Mouse (Mus musculus) thymus, postnatal 10 days (tissue): Measurements from ENCODE around the gene Stat5a.

Experiments
- DNase-seq, 2 experiments: peaks; one replicate each; pipeline ENCODE4 v3.0.0; 2021; ENCODE audit warnings: low spot score in 2 of 2

Gene Stat5a

DNA sequence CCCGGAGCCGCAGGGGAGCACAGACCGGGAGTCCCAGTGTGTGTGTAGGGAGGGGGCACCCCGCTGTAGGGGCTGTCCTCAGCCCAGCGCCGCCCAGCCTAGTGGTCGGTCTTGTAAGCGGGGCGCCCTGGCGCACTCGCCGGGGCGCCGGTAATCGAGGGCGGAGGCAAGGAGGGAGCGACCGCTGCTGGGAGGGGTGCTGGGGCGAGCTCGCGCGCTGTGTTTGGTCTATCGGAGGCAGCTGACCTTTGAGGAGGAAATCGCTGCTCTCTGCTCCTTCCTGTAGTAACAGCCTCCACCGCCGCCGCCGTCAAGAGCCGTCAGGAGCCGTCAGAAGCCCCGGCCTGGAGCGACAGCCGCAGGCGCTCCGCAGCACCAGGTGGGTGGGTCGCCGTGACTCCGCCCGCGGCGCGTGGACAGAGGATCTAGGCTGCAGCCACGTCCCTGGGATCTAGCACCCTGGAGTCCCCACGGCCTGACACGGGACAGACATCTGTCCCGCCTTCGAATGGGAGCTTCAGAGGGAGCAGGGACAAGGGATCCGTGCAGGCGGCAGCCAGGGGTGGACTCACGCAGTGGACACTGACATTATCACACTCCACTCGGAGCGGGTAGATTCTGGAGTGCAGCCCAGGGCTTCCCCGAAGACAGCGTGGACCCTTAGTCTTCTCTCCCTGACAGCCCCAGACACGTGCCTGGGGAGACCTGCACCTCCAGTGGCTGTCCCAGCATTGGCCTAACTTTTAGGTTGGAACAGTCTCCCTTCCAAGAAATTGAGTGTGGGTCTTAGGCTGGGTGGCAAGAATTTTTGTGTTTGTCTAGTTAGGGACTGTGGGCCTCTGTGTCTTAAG, 1.3 kb downstream of the Stat5a start:
- DNase-seq, result peak; percentile 82 to 85

DNA sequence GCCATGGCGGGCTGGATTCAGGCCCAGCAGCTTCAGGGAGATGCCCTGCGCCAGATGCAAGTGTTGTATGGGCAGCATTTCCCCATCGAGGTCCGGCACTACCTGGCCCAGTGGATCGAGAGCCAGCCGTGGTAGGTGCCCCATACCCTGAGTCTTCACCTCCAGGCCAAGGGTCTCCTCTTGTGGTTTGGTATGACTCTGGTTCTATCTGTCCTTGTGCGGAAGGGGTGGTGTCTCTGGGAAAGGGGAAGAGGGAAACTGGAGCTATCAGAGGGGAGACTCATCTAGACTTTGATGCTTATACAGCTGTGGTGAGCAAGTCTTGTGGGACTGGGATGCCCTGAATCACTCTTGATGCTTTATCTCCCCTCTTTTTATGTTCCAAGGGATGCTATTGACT, 2.2 kb downstream of the Stat5a start:
- no peak for DNase-seq

DNA sequence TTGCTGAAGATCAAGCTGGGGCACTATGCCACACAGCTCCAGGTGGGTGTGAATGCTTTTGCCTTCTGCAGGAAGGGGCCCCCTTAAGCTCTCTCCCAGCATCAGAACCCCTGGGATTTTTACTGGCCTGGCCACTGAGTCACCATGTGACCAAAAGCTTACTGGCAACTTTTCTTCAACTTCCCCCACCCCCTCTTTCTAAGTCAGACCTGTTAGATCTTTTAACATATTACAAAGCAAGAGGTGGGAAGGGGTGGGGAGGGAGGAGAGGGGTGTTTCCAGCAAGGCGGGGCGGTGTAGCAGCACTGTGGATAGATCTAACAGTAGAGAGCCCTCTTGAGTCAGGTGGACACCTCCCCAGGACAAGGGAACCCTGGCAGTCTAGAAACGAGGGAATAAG, 2.7 kb downstream of the Stat5a start:
- DNase-seq, result no peak

DNA sequence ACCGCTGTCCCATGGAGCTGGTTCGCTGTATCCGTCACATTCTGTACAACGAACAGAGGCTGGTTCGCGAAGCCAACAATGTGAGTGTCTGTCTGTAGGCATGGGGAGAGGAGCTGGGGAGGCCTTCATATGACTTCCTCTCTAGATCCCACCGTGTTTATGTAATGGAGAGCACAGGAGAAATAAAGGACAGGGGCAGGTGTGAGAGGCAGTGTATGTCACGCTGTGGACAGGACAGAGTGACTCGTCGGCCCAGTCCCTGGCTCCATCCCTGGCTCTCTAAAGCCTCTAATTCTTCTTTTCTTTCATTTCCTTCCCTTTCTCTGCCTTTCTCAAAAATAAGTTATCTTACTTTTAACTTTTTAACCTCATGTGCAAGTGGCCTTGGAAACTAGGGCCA, 4.0 kb downstream of the Stat5a start:
- DNase-seq, result no peak

DNA sequence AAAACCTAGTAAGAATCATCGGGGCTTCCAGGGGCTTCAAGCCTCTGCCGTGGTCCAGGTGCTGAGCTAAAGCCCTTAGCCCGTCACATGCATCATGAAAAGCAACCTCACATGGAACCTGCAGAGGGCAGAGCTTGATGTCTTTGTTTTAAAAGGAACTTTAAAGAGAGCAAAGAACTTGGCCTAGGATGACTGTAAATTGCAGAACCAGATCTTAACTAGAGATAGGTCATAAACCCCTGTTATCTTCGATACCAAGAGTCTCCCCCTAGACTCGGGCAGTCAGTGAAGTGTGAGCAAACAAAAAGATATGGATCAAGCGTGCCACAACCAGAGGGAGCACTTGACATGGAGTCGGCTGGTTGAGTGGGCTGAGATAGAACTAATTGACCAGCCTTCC, 6.5 kb downstream of the Stat5a start:
- DNase-seq, result no peak

DNA sequence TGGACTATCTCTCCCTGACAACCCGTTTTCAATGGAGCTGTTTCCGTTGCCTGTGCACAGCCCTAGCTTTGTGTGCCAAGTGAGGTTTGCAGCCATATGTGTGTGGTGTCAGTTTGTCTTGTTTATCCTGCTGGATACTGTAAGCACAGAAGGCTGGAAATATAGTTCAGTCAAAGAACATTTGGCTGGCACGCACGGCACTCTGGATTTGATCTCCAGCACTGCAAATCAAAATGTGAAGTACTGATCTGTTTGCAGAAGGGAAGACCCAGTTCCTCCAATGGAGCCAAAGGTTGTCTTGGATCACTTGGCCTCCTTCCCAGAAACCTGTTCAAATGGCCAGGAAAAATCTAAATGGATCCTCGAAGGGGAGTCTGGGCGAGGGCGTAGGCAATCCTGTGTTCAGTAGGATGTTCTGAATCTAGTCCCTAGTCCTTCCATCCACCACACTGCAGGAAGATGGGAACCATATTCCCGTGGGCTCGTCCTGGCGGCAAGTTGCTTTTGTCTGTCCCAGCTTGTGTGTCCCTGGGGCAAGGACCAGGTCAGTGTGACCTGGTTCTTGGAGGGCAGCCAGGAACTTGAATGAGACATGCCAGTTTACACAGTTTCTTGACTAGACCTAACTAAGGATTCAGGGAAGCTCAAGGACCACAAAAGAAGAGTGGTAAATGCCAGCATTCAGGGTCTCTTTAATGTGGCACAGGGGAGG, 11.3 kb downstream of the Stat5a start:
- DNase-seq, result no peak

DNA sequence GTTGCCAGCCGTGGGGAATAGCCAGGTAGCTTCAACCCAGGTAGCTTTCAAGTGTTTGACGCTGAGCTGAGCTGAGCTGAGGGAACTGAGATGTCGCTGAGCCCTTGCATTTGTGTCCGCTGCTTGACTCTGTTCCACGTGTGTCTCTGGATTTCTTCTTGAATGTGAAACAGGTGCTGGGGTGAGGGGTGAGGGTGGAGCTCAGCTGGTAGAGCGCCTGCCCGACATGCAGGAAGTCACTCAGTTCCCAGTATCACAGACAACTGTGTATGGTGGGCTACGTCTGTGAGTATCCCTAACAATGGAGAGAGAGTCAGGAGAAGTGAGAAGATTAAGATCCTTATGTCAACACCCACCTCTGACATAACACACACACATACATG, 11.8 kb downstream of the Stat5a start:
- peak; percentile 62 for DNase-seq

DNA sequence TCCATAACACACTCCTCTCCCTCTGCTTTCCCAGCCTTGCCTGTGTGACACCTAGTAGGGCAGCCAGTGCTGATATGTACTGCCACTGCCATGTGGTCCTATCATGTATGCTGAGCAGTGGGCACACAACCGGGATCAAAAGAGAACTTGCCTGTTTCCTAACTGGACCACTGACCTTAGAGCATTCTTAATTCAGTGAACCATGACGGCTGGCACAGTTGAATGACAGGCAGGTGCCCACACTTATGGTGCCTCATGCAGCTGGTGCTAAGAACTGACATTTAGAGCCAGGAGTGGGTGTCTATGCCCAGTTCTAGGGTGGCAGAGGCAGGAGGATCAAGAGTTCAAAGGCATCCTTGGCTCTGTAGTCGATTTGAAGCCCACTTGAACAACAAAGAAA, 16.6 kb downstream of the Stat5a start:
- no peak for DNase-seq

DNA sequence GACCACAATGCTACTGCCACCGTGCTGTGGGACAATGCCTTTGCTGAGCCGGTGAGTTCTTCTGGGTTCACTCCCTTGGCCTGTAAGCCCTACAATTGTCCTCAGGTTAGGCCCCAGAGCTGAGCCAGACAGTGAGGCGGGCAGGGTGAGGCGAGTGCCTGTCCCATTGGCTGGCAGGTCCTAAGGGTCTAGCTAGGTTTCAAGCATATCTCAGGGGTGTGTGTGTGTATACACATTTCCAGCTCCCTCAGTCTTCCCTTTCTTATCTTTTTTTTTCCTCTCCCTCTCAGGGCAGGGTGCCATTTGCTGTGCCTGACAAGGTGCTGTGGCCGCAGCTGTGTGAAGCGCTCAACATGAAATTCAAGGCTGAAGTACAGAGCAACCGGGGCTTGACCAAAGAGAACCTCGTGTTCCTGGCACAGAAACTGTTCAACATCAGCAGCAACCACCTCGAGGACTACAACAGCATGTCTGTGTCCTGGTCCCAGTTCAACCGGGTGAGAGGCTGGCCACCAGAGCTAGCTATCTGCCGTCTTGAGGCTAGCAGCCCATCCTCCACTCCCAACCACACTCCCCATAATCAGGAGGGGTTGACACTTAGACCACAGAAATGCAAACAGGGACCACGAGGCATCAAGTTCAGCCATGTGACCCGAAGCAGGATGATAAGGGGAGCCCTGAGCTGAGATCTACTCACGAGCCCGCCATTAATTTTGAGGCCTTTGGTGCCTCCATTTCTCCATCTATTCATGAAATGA, 20.3 kb downstream of the Stat5a start:
- DNase-seq, result no peak

DNA sequence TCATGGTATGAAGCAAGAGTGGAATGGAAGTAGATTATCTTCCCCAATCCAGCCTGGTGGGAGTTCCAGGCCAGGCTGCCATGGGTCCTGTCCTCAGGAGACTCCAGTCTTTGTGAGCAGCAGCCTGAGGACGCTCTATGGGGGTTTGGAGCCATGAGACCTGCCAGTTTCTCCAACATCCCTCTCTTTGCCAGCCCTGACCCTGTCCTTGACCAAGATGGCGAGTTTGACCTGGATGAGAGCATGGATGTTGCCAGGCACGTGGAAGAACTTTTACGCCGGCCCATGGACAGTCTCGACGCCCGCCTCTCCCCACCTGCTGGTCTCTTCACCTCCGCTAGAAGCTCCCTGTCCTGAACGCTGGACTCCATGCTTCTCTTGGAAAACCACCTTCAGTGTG, 24.5 kb downstream of the Stat5a start:
- no peak for DNase-seq

DNA sequence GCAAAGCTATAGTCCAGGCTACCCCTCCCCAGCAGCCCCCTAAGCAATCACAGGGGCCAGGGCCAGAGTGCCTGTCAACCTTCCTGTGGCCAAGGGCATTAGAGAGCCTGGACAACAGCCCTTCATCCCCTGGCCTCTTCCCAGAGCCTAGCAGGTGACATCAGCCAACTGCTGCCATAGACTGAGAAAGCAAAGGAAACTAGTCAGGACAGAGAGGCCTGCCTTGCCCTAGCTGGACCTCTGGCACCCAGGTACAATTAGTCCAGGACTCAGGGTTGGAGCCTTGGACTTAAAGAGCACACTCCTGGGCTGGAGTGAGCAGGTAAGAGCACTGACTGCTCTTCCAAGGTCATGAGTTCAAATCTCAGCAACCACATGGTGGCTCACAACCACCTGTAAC, 26.3 kb downstream of the Stat5a start:
- DNase-seq, result no peak

DNA sequence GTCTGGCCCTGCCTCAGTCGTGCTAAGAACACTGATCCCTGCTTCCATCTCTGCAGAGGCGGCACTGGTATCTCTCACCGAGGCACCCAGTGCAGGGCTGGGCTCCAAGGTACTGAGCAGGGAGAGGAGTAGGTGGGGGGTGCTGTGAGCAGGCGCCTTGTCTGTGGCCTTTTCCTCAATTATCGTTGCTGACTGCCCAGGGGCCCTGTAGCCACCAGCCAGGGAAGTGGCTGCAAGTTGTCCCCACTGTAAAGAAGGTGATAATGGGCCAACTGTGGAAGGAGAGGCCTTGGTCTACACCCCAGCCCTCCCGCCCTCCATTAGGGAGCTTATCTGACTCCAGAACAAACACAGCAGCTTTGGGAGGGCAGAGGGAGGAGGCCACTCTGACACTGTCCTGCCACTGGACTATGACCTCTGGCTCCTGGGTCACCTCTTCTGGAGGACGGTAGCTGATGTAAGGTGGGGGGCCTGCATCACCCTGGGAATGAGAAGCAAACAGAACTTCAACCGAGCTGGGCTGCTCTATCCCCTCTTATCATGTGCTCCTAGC, 27.1 kb downstream of the Stat5a start:
- no peak for DNase-seq

DNA sequence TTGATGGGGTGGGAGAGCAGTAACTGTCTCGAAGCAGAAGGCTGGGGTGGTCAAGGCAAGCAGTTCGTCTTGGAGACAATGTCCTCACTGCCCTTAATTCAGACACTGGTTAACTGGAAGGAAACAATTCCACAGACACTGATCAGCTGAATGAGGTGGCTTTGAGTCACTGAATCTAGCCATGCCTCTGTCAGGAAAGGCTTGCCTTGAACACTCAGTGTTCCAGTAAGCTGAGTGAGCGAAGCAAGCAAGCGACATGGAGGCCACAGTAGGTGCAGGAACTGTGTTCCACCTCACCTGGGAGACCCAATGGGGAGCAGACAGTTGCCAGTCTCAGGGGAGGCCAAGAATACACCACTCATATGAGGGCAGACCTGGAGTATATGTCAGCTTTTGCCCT, 28.1 kb downstream of the Stat5a start:
- DNase-seq, result no peak

DNA sequence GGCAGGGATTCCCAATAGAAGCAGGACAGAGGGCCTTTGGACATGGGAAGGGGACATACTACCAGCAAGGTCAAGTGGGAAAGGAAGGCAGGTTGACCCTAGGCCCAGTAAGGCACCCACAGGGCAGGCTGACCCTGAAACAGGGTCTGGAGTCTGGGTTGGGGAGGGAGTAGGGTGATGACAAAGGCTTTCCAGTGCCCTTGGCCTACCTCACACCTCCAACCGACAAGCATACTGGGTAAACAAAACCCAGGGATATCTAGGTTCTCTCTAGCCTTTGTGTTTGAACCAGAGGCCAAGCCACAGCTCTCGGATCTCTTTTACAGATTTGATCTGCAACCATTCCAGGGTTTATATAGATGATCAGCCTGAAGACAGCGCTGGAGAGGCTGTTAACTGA, 28.6 kb downstream of the Stat5a start:
- no peak for DNase-seq

DNA sequence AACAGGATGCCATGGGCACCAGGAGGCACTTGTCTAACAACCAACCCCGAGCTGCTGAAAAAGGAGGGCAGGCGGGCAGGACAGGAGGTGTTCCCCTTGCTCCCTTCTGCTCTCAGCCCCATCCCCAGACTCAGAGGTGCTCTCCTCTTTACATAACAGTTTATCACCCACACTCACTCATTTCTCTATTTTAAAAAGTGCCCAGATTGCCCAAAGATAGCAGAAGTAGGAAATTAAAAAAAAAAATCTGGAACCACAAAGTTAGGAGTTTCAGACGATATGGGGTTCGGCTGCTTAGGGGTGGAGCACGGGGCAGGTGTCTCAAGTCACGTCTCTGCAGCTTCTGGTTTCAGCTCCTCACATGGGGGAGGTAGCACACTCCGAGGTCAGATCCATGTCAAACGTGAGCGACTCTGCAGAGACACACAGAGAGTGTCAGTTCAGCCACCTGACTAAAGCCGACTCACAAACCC, 29.2 kb downstream of the Stat5a start:
- peak in 1 of 2 experiments; percentile 38 for DNase-seq

DNA sequence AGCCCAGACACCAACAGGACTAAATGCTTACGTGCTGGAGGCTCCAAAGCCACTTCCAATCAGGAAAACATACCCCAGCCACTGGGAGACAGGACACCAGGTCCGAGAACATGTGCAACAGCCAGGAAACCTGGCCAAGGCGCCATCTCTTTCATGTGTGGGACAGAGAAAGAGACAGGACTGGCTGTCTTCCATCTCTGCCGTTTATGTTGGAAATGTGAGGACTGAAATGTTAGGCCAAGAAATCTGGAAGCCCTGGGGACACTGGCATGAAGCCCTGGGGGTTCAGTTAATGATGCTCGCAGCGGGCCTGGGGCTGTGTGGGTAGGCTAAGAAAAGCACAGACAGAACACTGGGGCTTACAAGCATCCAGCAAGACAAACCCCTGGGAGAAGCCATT, 31.3 kb downstream of the Stat5a start:
- no peak for DNase-seq

DNA sequence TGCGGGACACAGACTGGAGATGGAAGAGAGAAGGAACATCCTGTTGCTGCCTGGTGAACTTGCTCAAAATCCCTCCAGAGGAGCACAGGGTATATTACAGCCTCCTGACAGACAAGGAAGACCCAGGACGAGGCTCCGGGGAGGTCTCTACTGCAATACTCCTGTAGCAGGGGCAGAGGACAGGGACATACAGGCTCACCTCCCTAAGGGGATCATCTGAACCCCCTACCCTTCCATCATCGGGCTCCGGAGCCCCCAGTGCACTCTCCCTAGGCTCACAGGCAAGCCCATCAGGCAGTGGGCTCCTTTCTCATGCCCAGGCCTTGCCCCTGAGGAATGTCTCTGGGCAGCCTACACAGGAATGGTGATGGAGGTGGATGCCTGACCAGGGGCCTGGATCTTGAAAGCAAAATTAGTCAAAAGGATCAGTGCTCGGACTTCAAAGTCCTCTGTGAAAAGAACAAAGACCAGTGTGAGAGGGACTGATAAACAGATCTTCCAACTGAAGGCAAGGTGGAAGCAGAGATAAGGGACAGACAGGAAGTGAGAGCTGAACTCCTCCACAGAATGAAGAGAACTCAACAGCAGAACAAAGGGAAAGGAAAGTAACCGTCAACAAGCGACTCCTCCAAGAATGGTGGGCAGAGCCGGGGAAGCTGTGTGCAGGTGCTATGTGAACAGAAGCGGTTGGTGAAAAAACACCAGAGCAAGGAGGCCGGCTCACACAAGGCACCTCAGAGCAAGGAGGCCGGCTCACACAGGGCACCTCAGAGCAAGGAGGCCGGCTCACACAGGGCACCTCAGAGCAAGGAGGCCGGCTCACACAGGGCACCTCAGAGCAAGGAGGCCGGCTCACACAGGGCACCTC, 32.3 kb downstream of the Stat5a start:
- peak; percentile 76 to 79 for DNase-seq

DNA sequence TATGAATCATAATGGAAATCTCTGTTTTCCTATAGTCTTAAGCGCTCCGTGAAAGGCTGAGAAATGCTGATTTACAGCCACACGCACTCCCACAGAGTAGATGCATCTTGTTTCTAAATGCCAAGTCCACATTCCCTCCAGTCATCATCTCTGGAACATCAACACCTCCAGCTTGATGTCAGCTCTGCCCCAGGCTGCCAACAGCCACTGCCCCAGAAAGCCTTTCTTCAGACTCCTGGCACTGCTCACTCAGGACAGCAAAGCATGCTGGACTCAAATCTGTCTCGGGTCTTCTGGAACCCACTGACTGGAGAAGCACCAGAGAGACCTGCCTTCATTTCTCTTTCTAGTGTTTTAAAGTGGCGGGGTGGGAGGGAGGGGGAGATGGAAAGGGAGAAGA, 33.3 kb downstream of the Stat5a start:
- DNase-seq, result no peak

DNA sequence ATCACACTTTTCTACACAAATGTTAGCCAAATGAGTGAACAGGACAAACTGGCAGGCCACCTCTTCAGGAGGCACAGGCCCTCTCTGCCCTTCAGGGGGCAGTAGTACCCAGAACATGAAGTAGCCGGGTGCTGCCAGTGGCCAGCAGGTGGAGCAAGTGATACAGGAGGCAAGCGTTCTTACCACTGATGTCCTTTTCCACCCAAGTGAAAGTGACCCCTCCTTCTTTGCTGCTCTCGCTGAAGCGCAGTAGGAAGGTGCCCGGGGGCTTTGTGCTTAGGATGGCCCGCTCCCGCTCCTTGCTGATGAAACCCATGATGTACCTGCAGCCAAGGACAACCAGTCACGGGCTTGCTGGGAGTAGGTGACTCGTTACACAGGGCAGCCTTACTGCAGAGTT, 34.3 kb downstream of the Stat5a start:
- peak; percentile 87 to 94 for DNase-seq

DNA sequence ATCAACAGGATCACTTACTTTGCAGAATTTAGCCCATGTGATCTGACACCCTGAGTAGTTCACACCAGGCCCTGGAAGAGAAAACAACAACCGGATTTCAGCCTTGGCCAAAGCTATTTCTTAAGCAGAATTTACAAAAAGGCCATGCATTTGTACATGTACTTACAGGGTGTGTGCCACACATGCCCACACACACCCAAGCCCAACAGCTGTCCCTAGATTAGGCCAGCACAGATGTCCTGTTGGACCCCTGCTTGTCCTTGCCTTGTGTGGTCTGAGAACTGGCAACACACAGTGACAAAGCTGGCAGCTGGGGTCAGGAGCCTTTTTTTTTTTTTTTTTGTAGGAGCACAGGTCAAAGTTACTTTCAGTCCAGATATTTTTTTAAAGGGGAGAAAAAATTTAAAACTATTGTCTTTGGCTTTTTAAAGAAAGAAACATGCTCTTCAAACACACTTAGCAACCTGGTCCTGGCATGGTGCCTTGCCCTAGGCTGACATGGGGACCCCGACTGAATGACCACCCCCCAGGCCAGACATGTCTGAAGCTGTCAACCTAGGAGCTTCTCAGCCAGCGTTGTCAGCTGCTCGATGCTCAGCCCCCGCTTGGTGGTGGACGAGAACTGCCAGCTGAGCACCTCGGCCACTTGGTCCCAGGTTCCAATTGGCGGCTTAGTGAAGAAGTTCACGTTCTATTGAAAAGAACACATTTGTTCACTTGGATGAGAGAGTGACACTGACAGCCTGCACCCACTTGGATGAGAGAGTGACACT, 35.2 kb downstream of the Stat5a start:
- DNase-seq, result no peak
